Mouse (Mus musculus) liver, adult (tissue): ENCODE measurements at regions not wholly inside any gene's neighbourhood (a gene's known extent, or its start where the extent isn't known, plus 50 kb on each side); places are given as distances from the start of the nearest gene placed in this dataset.

Experiments used
- GATA4 ChIP-seq: IDR thresholded peaks from 2 replicates; pipeline ENCODE4 v1.6.1; 2014; ENCODE audit warnings: mild to moderate bottlenecking, low read length; ENCODE audit not compliant: insufficient replicate concordance

DNA sequence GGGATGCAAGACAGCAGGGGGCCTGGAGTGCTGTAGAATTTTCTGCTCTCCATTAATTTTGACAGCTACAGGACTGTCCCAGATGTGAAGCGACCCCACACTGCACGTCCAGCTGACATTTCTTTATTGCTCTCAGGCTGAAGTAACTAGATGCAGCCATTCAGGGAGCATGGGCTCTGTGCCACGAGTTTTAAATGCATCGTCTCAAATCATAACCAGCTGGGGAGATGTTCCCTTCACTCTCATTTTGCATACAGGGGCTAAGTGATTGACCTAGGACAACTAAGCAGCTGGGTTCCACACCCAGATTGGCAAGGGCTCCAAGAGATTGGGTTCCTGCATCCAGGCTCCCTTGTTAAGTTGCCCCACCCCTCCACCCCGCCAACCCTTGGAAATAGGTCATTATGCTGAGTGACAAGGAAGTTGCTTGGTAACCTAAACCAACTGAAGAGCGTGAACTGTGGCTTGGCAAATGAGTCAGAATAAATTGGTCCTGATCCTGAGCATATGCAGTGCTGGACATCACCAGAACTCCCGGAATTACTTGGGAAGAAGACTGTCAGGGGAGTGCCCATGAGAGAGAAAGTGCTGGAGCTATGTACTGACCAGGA, 267.4 kb downstream of the Foxo1 start:
- no peak for TF ChIP-seq GATA4

DNA sequence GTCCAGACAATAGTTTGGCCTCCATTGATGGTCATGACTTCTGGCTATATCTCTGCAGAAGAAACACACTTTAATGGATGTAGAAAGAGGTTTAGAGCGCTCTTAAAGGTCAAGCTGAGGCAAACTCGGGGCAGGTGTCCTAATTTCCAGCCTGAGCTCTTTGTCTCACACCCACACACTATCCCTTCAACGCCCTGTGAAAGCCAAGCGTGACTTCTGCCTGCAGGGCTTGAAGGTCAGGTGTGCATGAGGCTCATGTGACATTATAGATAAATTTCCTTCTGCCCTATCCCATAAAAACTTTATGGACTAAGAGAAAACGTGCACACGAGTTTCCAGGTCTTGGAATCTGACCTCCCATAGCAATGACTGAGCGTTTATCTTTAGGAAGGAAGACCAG, 266.0 kb downstream of the Foxo1 start:
- TF ChIP-seq GATA4, result no peak

DNA sequence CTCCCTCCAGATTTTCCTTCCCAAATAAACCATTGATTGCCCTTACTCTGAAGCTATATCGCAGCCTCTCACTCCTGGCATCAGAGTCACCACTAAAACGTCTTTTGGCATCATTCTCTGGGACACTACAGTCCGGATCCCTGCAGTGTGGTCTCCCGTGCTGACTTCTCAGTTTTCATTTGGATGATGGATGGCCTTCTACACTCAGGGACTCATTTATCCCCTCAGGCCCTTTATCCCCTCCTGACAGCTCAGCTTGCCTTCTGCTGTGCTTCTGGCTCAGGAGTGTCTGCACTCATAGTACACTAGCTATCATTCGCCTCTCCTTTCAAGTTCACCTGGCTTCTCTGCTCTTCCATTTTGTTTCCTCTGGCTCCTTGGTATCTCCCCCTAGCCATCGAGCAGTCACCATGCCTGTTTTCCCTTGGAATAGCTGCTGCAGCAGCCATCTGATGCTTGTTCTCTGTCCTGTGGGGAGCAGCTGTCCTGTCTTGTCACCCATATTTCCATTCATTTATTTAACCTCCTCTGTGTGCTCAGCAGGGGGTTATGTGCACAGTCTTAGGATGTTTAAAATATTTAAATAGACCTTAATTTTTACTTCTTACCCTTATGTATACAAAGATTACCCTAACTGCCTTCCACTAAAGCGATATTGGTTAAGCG, 263.7 kb downstream of the Foxo1 start:
- no peak for TF ChIP-seq GATA4

DNA sequence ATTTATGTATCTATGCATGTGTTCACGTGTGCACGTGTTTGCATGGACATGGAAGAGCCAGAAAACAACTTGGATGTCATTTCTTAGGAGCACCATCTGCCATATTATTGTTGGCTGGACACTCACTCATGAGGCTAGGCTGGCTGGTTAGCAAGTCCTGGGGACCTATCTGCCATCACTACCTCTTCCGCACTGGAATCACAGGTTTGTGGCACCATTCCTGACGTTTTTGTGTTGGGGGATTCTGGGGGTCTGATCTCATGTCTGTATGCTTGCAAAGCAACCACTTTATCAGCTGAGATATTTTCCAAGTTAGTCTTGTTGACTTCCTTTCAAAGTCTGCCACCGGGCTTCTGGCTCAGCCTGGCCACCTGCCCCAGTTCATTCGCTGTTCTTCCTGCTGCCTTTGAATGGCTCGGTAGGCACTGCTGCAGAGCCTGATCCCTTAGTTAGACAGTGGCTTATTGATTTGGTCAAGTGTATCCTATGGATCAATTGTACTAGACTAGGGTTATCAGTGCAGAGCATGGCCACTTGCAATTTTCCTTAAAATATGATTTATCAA, 262.4 kb downstream of the Foxo1 start:
- TF ChIP-seq GATA4, result no peak

DNA sequence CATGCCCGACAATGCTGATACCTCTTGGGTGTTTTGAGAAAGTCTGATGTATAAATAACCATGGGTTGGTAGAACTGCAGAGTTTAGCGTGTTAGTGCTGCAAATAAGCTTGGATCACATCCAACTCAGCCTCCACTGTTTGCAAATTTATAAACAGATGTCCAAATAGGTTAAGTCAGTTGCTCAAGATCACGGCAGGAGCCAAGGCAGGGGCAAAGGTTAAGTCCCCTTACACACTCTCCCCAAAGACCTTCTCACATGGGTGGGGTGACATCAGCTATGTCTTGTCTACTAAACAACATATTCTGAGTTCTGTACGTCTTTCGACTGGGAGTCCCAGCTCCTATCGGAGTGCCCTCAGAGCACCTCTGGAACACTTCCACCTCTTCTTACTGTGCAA, 261.0 kb downstream of the Foxo1 start:
- peak; percentile 53; the same call in 1 of the 2 replicates for TF ChIP-seq GATA4

DNA sequence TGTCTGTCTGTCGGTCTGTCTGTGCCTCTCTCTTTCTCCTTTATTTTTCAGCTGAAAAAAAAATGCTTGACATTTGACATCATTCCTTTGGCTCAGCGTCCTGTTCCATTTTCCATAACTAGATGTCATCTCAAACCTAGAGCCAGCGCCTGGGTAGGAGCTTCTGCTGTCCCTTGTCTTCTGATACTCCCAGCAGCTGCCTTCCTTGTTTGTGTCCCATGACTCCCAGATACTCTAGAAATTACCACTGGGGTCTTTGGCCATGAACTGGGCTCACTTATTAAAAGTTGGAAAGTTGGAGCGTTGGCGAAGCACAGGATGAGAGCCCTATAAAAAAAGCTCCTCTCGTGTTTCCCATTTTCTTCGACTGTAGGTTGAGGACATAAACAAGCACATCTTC, 260.4 kb downstream of the Foxo1 start:
- TF ChIP-seq GATA4, result no peak

DNA sequence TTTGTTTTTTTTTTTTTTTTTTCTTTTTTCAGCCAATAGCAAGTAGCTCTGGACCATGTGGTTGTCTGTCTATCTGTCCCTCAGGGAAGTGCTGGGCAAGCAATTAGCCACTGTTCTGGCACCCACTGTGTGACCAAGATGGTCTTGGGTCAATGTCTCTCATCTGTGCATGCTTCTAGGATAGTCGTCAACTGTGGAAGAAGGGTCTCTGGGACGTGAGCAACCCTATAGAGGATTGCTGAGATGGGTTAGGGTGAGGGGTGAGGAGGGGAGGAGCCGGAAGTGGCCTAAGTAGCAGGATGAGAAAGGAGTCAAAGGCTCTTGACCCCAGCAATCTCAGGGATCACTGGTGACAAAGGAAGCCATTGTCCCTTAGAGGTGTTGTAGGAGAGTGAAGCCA, 259.6 kb downstream of the Foxo1 start:
- TF ChIP-seq GATA4, result no peak

DNA sequence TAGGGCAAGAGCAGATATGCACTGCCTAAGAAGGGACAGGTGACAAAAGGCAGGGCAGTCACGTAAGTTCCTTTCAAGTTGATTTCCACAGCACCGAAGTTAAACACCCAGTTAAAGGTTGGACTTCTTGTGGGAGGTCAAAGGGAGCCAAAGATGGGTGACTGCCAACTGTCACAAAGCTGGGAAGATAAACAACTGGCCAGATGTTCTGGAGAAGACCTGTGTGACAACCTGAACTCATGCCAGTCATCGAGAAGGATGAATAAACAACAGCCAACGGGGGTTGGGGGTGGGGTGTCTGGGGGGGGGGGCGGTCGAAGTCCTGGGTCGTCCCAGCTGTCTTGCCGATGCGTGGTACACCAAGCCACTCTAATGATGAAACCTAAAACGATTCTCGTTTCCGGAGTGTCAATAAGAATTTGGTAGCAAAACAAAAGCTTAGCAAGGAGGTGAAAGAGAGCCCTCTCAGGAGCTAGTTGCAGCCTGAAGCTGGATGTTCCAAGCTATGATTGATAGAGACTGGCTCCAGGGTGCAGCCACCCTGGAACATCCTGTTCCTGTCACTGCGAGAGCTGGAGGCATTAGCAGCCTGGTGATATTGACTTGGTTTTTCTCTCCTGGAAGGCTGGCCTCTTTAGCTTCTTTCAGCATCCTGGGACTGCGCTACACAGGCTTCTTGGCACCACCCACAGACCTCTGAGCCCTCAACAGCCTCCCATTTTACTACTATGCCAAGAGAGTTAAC, 259.0 kb downstream of the Foxo1 start:
- peak; percentile 34; the same call in 1 of the 2 replicates for TF ChIP-seq GATA4

DNA sequence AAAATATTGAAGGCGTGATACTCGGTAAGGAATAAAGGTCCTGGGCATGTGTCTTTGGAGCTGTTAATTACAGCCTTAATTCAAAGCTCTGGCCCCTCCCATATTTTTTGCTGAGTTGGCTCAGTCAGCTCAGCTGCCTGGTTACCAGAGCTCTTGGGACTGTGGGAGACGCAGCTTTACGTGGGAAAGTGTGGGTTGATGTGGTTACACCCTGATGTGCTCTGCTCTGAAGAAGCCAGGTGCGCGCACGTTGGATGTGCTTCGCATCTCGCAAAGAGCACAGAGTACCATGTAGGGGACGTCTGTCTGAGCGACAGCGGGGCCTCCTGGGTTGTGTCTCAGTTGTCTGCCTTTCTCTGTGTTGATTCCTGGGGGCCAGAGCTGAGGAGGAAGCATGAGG, 254.8 kb downstream of the Foxo1 start:
- TF ChIP-seq GATA4, result no peak

DNA sequence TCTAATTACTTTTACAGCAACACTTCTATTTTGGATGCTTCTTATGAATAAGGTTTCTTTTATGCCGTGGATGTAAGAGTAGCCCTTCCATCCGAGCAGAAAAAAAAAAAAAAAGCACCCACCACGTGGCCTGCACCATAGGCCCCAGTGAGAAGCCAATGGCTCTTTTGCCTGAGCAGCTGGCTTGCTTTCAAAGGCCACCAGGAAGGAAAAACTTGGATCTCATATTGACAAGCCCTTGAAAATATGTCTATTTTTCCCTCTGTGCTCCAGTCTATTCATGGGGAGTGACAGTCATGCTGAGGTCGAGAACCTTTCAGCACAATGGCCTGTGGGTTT, 252.4 kb downstream of the Foxo1 start:
- no peak for TF ChIP-seq GATA4

DNA sequence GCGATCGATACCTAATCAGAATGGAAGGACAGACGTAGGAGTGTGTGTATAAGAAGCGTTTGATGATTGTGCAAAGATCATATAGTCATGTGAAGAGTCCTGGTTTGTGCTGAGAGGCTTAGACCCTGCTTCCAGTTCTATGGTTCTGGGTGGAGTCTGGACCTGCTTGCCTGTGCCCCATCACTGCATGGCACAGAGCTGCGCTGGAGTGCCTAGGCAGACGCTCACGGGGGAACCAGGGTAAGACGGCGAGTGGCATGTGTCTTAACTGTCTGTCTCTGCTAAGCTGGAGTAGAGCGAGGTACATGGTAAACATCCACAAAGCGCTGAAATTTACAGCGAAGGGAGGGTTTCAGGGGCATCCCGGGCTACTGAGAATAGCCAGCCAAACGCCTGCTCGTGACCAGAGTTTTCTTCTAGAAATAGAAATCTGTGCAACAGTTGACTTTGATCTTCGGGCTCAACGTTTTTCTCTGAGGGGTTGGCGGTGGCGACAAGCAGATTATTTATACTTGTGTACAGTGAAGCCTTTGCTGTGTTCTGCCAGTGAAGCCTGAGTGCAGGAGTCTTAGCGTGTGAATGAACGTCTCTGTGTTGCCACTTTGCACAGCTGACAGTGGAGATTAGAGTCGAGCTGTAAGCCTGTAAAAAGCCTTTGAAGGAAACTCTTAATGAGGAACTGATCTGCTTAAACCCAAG, 251.9 kb downstream of the Foxo1 start:
- TF ChIP-seq GATA4, result no peak

DNA sequence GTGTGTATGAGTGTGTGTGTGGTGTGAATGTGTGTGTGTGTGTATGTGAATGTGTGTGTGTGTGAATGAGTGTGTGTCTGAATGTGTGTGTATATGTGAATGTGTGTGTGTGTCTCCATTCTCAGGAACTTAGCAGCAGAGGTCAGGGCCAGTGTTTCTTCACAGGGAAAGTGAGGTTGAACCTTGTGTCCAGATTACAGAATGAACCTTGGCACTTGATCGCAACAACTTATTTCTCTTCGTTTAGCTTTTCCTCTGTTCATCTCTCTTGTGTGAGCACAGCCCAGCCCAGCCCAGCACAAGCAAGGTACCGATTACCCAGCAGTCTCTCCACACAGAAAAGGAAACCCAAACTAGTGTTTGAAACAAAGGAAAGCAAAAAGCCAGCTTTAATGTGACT, 249.7 kb downstream of the Foxo1 start:
- no peak for TF ChIP-seq GATA4

DNA sequence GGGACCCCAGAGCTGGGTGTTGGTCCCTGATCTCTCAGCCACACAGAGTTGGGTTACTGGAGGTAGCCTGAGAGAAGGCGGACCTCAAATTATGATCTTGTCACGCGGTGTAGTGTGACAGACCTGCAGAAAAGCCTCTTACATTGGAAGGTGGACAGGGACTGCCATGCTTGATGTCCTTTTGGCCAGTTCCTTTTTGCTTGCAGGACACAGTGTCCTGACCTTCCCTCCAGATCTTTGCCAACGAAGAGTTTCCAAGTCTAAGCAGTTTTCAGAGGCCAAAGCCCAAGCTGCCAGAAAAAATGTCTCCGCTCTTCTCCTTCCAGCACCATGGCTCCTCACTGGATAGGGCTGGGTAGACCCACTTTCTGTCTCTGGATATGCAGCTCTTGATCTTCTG, 248.6 kb downstream of the Foxo1 start:
- no peak for TF ChIP-seq GATA4

DNA sequence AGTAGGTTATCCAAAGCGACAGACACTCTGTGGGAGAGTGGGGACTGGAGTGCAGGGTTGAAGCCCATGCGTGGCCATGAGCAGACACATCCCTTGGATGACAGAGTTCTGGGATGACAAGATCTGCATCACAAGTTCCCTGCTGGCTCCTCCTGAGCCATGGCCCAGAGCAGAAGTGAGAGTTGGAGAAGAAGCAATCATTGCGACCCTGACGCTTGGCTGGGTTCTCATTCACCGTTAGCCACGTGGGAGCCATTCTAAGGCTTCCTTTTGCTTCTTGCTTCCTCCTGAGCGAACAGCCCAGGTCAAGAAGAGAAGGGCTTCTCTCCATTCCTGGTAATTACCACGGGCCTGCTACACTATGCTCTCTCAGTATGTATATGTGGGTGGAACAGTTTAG, 244.6 kb downstream of the Foxo1 start:
- TF ChIP-seq GATA4, result no peak

DNA sequence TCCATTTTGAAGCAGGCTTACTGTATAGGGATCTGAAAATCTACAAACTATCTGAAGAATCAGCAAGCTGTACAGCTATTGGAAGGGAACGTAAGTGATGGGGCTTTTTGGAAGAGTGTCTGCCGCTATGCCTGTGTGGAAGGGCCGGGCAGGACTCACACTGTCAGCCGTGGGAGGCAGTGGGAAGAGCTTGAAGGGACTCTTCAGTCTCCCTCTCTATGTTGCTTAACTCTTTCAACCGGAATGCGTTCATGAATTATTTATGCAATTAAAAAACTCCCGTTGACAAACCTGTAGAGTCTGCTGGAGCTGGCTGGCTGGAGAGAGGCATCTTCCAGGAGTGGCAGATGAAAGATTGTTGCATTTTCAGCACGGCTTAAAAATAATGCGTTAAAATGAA, 243.4 kb downstream of the Foxo1 start:
- TF ChIP-seq GATA4, result no peak

DNA sequence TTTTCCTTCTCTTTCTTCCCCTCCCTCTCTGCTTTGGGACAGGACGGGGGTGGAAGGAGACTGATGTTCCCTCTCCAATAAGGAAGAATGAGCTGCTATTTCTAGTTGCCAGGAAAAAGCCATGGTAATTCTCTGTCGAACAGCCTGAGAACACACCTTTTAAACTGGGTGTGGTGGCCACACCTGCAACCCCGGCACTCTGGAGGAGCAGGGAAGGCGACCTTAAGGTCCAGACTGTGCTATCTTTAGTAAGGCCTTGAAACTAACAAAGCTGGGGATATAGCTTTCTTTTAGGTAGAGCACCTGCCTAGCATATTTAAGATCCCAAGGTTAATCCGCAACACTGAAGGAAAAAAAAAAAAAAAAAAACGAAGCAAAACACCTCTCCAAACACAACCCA, 242.7 kb downstream of the Foxo1 start:
- TF ChIP-seq GATA4, result no peak
